Mouse (Mus musculus): ENCODE data around the gene Use1. TPM values are rescaled to one million over a fixed set of nuclear protein-coding genes. Genes with fewer than 3 reads are reported as not detected.

Use1 gene
- polyA plus RNA-seq, 1 experiment from 2014 or later: 109 TPM

DNA sequence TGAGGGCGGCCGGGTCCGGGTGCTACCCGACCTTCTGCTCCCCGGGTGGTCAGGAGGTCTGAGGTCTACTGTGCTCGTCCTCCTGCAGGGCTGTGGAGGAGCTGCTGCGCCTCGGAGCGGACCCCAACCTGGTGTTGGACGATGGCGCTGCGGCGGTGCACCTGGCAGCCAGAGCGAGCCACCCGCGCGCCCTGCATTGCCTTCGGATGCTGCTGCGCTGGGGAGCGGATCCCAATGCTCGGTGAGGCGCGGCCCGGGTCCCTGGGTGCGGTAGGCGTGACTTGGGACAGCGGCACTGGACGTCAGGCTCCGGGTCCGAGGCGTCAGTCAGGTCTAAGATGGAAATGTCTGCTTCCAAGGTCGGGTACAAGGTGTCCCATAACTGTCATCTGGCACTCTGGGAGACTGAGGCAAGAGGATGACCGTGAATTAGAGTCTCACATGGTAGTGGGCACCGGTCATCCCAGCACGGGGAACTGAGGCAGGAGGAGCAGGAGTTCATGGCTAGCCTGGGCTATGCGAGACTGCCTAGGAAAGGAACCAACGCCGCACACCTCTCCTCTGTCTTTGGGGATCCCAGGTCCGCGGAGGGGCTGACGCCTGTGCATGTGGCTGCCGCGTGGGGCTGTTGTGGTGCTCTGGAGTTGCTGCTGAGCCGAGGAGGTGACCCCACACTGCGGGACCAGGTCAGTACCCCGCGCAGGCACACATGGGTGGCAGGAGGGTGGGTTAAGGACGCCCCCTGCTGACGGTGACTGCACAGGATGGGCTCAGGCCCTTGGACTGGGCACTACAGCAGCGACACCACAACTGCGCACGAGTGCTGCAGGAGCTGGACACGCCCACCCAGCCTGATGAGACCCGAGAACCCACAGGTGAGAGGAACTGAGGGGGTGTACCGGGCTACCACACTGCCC is 39.7 kb downstream of the Use1 start:
- peak; percentile 62 for ATAC-seq (ENCODE audit: low FRiP score)
- no peak overlapping the region; the same call in 1 of the 2 replicates for H3K27ac ChIP-seq
- H3K4me2 ChIP-seq: peak overlapping the region; percentile 91
- WGBS: under 1% methylated on average over 55 of the region's 55 CpGs
- H3K4me3 ChIP-seq: peak overlapping the region; percentile 47
- H3K4me1 ChIP-seq (replicated peaks): peaks cover 21% of the 10 kb centered on the region
- peak overlapping the region; percentile 60; the same call in 1 of the 2 replicates for H3K9ac ChIP-seq
- no peaks in the 10 kb centered on the region for H3K9me3 ChIP-seq
- H3K36me3 ChIP-seq: peaks cover 10% of the 10 kb centered on the region
- no peaks in the 10 kb centered on the region for H3K27me3 ChIP-seq

DNA sequence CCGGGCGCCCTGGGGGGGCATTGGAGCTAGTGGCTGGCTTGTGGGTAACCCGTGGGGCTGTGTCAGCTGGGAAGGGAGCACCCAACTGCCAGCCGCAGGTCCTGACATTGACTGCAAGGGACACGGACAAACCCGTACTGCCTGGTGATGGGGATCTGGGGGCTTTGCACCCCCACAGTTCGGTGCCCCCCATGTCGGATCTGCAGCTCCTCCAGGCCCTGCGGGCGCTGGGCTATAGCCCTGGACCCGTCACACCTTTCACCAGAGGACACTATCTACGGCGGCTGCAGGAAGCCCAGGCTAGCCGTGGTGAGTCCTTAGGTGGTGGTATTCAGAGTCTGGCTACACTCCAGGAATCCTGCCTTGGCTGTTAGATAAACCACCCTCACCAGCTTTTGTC is 40.8 kb downstream of the Use1 start:
- no peak overlapping the region for H3K4me2 ChIP-seq
- H3K27me3 ChIP-seq: no peaks in the 10 kb centered on the region
- peaks cover 10% of the 10 kb centered on the region for H3K36me3 ChIP-seq
- ATAC-seq (ENCODE audit: low FRiP score): no peak
- 92% methylated on average over 14 of the region's 14 CpGs for WGBS
- H3K4me3 ChIP-seq: no peak overlapping the region
- peaks cover 21% of the 10 kb centered on the region for H3K4me1 ChIP-seq (replicated peaks)
- H3K9me3 ChIP-seq: no peaks in the 10 kb centered on the region
- no peak overlapping the region for H3K9ac ChIP-seq
- no peak overlapping the region for H3K27ac ChIP-seq

DNA sequence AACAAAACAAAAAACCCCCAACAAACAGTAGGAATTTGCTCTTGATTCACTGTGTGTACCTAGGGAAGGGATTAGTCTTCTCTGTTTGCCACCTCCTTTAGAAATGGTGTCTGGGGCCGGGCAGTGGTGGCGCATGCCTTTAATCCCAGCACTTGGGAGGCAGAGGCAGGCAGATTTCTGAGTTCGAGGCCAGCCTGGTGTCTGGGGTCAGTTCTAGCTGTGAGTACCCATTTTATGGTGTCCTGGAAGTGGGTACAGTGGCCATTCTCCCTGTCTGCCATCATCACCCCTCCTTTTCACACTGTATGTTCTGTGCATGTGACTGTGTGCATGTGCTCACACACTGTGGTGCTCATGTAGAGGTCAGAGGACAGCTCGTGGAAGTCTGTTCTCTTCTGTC is 41.6 kb downstream of the Use1 start:
- H3K27me3 ChIP-seq: no peaks in the 10 kb centered on the region
- WGBS: 97% methylated on average over 4 of the region's 4 CpGs
- H3K4me2 ChIP-seq: no peak overlapping the region
- no peaks in the 10 kb centered on the region for H3K9me3 ChIP-seq
- H3K4me1 ChIP-seq (replicated peaks): peaks cover 21% of the 10 kb centered on the region
- no peak overlapping the region for H3K27ac ChIP-seq
- no peak overlapping the region for H3K4me3 ChIP-seq
- H3K36me3 ChIP-seq: peaks cover 5% of the 10 kb centered on the region; the same call in 1 of the 2 replicates
- no peak for ATAC-seq (ENCODE audit: low FRiP score)
- no peak overlapping the region for H3K9ac ChIP-seq

DNA sequence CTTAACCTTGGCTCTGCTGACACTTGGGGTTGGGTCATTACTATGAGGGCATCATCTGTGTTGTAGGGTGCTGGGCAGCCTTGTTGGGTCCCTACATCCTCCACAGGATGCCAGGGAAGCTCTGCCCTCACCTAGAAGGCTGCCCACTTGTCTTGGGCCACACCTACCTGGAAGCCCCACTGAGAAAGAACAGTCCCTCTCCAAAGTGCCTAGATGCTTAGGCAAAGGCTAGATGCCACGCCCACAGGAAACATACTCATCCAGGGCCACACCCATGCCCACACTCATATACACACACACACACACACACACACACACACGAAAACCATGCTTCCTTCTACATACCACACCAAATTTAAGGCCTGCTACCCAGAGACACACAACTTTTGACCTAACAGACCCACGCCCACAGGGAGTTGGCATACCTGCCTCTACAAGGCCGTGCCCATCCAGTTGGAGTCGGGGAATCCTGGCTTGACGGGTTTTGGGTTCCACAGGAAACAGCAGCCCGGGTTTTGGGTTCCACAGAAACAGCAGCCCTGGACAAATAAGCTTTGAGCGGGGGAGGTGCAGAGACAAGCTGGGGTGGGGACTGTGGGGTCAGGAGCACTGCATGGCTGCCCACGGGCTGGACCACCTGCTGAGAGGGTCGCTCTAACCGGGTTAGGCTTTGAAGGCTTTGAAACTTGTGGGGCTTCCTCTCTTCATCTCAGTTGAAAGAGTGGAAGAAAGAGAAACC is 45.1 kb downstream of the Use1 start:
- no peak for ATAC-seq (ENCODE audit: low FRiP score)
- Histone ChIP-seq H3K27ac (no peak overlapping the region), H3K27me3 (no peaks in the 10 kb centered on the region), H3K4me2 (no peak overlapping the region), H3K36me3 (no peaks in the 10 kb centered on the region), H3K9ac (no peak overlapping the region), H3K4me3 (no peak overlapping the region), H3K4me1 (replicated peaks) (peaks cover 7% of the 10 kb centered on the region), H3K9me3 (no peaks in the 10 kb centered on the region)
- WGBS: 53% methylated on average over 11 of the region's 11 CpGs

Other genes with a start within 250 kb of the Use1 start
- 16.4 and 18.5 TPM in 2 replicates for gene Myo9b, start 94.1 kb upstream of the Use1 start, polyA plus RNA-seq (2015; fragmentation: Nextera tagmentation; extraction: Ambion mirVana)
- 58.2 and 58.7 TPM in 2 replicates for gene Haus8, start 93.9 kb upstream of the Use1 start, polyA plus RNA-seq (2015; fragmentation: Nextera tagmentation; extraction: Ambion mirVana)
- 4.6 and 6.2 TPM in 2 replicates for gene Ocel1, start 4.5 kb downstream of the Use1 start, polyA plus RNA-seq (2015; fragmentation: Nextera tagmentation; extraction: Ambion mirVana)
- gene Nr2f6, start 15.1 kb downstream of the Use1 start, polyA plus RNA-seq (2015; fragmentation: Nextera tagmentation; extraction: Ambion mirVana): 20.2 and 21.3 TPM in 2 replicates
- gene Ushbp1, start 29.0 kb downstream of the Use1 start, polyA plus RNA-seq (2015; fragmentation: Nextera tagmentation; extraction: Ambion mirVana): 6.2 and 7.1 TPM in 2 replicates
- gene Babam1, start 30.0 kb downstream of the Use1 start, polyA plus RNA-seq (2015; fragmentation: Nextera tagmentation; extraction: Ambion mirVana): 83.3 and 90.9 TPM in 2 replicates
- 9.5 and 10.3 TPM in 2 replicates for gene Ankle1, start 39.2 kb downstream of the Use1 start, polyA plus RNA-seq (2015; fragmentation: Nextera tagmentation; extraction: Ambion mirVana)
- 127 and 136 TPM in 2 replicates for gene Abhd8, start 96.8 kb downstream of the Use1 start, polyA plus RNA-seq (2015; fragmentation: Nextera tagmentation; extraction: Ambion mirVana)
- gene Mrpl34, start 98.1 kb downstream of the Use1 start, polyA plus RNA-seq (2015; fragmentation: Nextera tagmentation; extraction: Ambion mirVana): 222 and 230 TPM in 2 replicates
- 212 and 214 TPM in 2 replicates for gene Dda1, start 102.4 kb downstream of the Use1 start, polyA plus RNA-seq (2015; fragmentation: Nextera tagmentation; extraction: Ambion mirVana)
- 6.6 and 7.1 TPM in 2 replicates for gene Ano8, start 119.1 kb downstream of the Use1 start, polyA plus RNA-seq (2015; fragmentation: Nextera tagmentation; extraction: Ambion mirVana)
- 13.7 and 14.3 TPM in 2 replicates for gene Gtpbp3, start 121.3 kb downstream of the Use1 start, polyA plus RNA-seq (2015; fragmentation: Nextera tagmentation; extraction: Ambion mirVana)
- 13.8 and 14.0 TPM in 2 replicates for gene Plvap, start 144.9 kb downstream of the Use1 start, polyA plus RNA-seq (2015; fragmentation: Nextera tagmentation; extraction: Ambion mirVana)
- gene Ccdc194, start 158.9 kb downstream of the Use1 start, polyA plus RNA-seq (2015; fragmentation: Nextera tagmentation; extraction: Ambion mirVana): 0.31 and 0.49 TPM in 2 replicates
- 16.0 and 17.2 TPM in 2 replicates for gene Bst2, start 170.6 kb downstream of the Use1 start, polyA plus RNA-seq (2015; fragmentation: Nextera tagmentation; extraction: Ambion mirVana)
- gene Mvb12a, start 176.1 kb downstream of the Use1 start, polyA plus RNA-seq (2015; fragmentation: Nextera tagmentation; extraction: Ambion mirVana): 55.3 and 59.6 TPM in 2 replicates
- 0.19 TPM in 1 of 2 replicates, not detected in the other for gene Tmem221, start 192.0 kb downstream of the Use1 start, polyA plus RNA-seq (2015; fragmentation: Nextera tagmentation; extraction: Ambion mirVana)
- not detected in 2 replicates for gene Nxnl1, start 199.8 kb downstream of the Use1 start, polyA plus RNA-seq (2015; fragmentation: Nextera tagmentation; extraction: Ambion mirVana)
- gene Slc27a1, start 202.0 kb downstream of the Use1 start, polyA plus RNA-seq (2015; fragmentation: Nextera tagmentation; extraction: Ambion mirVana): 78.5 and 81.9 TPM in 2 replicates
- gene Pgls, start 225.3 kb downstream of the Use1 start, polyA plus RNA-seq (2015; fragmentation: Nextera tagmentation; extraction: Ambion mirVana): 197 and 204 TPM in 2 replicates
- gene Fam129c, start 230.8 kb downstream of the Use1 start, polyA plus RNA-seq (2015; fragmentation: Nextera tagmentation; extraction: Ambion mirVana): 6.9 and 8.2 TPM in 2 replicates
- 57.5 and 63.2 TPM in 2 replicates for gene Colgalt1, start 244.2 kb downstream of the Use1 start, polyA plus RNA-seq (2015; fragmentation: Nextera tagmentation; extraction: Ambion mirVana)

All from hindbrain, embryonic 13.5 days (tissue).